Mouse (Mus musculus): ENCODE results near the gene Itga1. TPM values are rescaled to one million over a fixed set of nuclear protein-coding genes. Genes with fewer than 3 reads are reported as not detected.

Itga1 gene
- total RNA-seq, 2 experiments from 2014 or later: 13.7 to 13.9 TPM

- intact Hi-C loops (cut with DNase I): no loop called here
- no peak for DNase-seq
These were observed 34.3 kb downstream of the Itga1 start for GRCm38 (mm10) chr13:115067324-115067967.

- intact Hi-C loops (cut with DNase I): no loop called here
- DNase-seq: no peak
These were observed 44.2 kb downstream of the Itga1 start for GRCm38 (mm10) chr13:115057555-115057954.

DNA sequence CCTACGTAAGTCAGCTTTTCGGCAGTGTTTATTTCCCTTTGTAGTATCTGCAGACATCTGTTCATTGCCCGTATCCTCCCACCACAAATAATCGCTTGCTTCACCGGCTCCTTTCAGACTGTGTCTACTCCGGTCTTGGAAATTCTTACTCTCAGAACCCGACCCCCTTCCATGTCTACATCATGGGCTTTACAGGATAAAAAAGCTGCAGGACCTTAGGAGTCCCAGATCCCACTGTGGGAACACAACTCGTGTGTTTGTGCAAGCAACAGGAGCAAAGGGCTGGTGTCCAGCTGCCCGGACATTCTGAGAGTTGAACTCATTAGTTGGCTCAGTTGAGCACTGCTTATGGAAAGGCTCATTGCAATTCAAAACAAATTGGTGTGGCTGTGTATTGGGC, 47.0 kb downstream of the Itga1 start:
- intact Hi-C loops (cut with DNase I): no loop called here
- no peak for DNase-seq

GRCm38 (mm10) chr13:115052568-115052967, 49.2 kb downstream of the Itga1 start:
- intact Hi-C loops (cut with DNase I): no loop called here
- DNase-seq: no peak

DNA sequence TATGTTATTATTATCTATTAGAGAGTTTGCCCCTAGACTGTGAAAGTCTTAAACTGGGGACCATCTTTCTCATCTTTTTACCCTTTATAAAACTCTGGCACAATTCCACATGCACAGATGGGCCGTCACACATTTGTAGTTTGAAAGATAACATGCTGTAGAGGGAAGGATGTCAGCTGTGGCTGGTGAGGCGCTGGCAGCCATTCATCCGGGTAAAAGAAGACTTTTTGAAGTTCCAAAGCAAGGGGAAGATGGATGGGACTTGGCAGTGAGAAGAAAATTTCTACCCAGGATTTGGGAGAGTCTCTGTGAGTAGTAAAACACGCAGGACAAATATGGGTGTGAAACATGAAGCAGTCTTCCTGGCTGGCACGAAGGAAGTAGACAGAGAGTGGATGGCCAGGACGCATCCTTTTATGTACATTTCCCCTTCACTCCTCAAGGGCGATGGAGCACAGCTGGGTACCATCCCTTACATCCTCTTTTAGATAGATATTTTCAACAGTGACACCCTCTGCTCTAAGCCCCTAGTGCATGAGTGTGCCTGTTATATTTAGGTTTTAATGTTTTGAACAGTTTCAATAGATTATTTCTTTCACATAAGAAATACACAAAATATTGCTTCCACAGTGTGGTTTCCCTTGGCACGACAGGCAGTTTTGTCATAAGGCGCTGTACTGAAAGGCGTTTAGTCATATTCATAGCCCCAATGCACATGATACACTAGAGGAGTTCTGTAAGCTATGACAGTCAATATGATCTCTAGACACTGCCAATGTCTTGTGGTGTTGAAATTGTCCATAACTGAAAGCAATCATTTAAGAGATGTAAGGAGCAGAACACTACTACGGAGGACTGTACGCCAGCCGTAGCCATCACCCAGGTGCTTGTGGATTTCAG, 50.9 kb downstream of the Itga1 start:
- intact Hi-C loops (cut with DNase I): no loop called here
- DNase-seq: peak; percentile 57

GRCm38 (mm10) chr13:115042652-115043051, 59.1 kb downstream of the Itga1 start:
- intact Hi-C loops (cut with DNase I): no loop called here
- no peak for DNase-seq

GRCm38 (mm10) chr13:115037304-115037703, 64.5 kb downstream of the Itga1 start:
- intact Hi-C loops (cut with DNase I): no loop called here
- peak; percentile 17 for DNase-seq

GRCm38 (mm10) chr13:115035387-115035786, 66.4 kb downstream of the Itga1 start:
- intact Hi-C loops (cut with DNase I): no loop called here
- DNase-seq: no peak

GRCm38 (mm10) chr13:115033135-115033534, 68.6 kb downstream of the Itga1 start:
- intact Hi-C loops (cut with DNase I): no loop called here

GRCm38 (mm10) chr13:115031177-115032000, 70.4 kb downstream of the Itga1 start:
- DNase-seq: no peak
- intact Hi-C loops (cut with DNase I): no loop called here

More at GRCm38 (mm10) chr13:115033135-115033534, 68.6 kb downstream of the Itga1 start:
- DNase-seq: no peak

DNA sequence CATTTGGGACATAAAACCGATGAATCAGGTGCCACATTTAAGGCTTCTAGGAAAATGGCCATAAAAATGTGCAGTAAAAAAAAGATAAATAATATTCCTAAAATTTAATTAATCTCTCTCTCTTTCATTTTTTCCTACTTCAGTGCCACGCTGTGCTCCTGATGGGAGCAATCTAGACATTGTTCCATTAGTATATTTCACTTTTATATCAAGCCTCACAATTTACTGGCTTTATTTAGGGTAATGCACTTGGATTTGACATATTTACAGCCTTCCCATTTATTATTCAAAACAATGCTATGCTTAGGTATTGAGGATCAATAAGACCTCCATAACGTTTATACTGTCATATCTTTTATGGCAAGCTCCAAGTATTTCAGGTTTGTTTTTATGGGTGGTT, 76.4 kb downstream of the Itga1 start:
- no peak for DNase-seq
- intact Hi-C loops (cut with DNase I): no loop called here

GRCm38 (mm10) chr13:115022117-115022787, 79.5 kb downstream of the Itga1 start:
- no peak for DNase-seq
- intact Hi-C loops (cut with DNase I): no loop called here

GRCm38 (mm10) chr13:115021411-115021810, 80.4 kb downstream of the Itga1 start:
- no peak for DNase-seq
- intact Hi-C loops (cut with DNase I): no loop called here

DNA sequence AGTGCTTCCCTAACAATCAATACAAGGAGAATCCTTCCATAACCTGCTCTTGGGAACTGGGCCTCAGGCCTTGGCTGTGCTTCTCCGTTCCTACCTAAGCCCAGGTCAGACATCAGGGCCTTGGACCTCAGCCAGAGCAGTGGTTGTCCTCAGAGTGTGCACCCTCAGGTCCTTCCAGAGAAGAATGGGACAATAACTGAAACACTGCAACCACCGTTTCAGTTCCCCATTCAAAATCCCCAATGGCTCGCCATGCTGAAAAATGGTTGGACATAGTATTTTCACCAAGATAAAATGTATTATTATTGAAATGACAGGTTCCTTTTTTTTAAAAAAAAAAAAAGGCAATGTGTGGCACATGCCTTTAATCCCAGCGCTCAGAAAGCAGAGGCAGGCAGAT, 81.0 kb downstream of the Itga1 start:
- DNase-seq: no peak
- intact Hi-C loops (cut with DNase I): no loop called here

GRCm38 (mm10) chr13:115017545-115017944, 84.2 kb downstream of the Itga1 start:
- intact Hi-C loops (cut with DNase I): no loop called here

DNA sequence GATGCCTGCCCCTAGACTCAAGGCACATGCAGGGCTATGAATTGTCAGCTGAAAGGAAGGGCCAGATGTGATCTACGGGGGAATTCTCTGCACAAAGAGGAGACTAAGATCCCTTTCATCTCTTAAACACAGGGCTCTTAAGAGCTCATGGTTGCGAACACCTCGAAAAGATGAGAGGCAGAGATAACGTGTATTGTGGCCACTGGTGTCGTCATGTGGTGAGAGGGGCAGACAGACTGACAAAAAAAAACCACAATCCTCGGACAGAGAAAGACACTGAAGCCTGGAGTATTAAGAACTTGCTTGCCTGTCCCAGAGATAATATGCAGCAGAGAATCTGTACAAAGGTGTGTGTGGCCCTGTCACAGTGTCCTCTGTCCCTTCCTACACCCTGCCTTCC, 90.2 kb downstream of the Itga1 start:
- DNase-seq: no peak
- intact Hi-C loops (cut with DNase I): no loop called here

More at GRCm38 (mm10) chr13:115017545-115017944, 84.2 kb downstream of the Itga1 start:
- no peak for DNase-seq

GRCm38 (mm10) chr13:115006213-115006835, 95.4 kb downstream of the Itga1 start:
- DNase-seq: no peak
- intact Hi-C loops (cut with DNase I): no loop called here

DNA sequence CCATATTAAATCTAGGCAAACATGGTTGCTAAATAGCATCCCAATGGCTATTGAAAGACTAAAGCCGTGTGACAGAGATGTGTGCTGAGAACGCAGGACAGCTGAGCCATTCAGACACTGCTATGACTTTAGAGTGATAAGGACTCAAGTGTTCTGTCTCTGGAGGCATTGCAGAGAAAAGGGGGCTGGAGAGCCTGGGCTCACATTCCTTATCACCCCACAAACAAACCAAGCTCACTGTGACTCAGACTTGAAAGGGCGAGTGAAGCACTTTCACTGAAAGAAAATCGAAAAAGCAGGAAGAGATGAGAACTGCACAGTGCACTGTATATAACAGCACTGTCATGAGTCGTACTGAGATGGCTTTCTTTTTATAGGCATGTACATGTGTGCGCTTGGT, 96.4 kb downstream of the Itga1 start:
- DNase-seq: no peak
- intact Hi-C loops (cut with DNase I): no loop called here

DNA sequence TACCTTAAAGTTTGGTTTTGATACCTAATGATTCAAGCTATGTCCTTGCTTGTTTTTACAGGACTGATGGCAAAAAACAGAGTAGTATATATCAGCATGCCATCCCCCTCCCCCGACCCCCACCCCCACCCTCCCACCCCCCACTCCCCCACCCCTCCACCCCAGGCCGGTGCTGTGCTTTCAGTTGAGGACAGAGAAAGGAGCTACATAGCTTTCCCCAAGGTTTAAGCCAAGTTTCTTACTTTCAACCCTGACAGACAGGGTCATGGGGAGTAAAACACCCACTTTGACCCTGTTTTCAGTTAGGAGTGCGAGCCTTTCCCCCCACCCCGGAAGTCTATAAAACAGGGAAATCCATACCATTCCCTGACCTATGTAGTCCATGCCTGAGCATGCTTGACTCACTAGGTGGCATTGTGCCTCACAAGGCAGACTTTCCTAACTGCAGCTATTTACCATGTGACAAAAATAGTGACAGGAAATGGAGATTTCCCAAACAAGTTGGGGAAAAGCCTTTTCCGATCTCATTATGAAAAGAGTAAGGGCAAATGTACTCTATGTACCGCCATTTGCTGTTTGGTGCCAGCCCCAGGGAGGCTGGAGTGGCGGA, 98.2 kb downstream of the Itga1 start:
- no peak for DNase-seq
- intact Hi-C loops (cut with DNase I): no loop called here

GRCm38 (mm10) chr13:115002837-115003236, 98.9 kb downstream of the Itga1 start:
- intact Hi-C loops (cut with DNase I): no loop called here
- no peak for DNase-seq
